Mouse (Mus musculus): ENCODE data around the gene Vezt.

GRCm38 (mm10) chr10:93908540-93908939, 127.1 kb downstream of the Vezt start:
- no peak for TF ChIP-seq CTCF (IDR thresholded peaks at IDR 0.05; ENCODE audit: low read depth)
- no peak for TF ChIP-seq EP300 (IDR thresholded peaks at IDR 0.05; ENCODE audit: low read depth)
